Mouse (Mus musculus): ENCODE results near the gene Notch2. TPM values are rescaled to one million over a fixed set of nuclear protein-coding genes. Genes with fewer than 3 reads are reported as not detected.
A peak's percentile ranks its signal among the peaks of the same experiment; 100 is the strongest.

Notch2 gene
- polyA plus RNA-seq, 1 experiment from 2014 or later = 9.0 TPM

GRCm38 (mm10) chr3:98084061-98084655 lies 70.8 kb downstream of the Notch2 start:
- Histone ChIP-seq H3K27ac (replicated peaks) (peak overlapping the region; percentile 74), H3K4me2 (no peak overlapping the region), H3K4me3 (replicated peaks) (no peak overlapping the region), H3K36me3 (no peaks in the 10 kb centered on the region), H3K4me1 (peaks cover 34% of the 10 kb centered on the region), H3K9me3 (replicated peaks) (no peaks in the 10 kb centered on the region), H3K27me3 (replicated peaks) (no peaks in the 10 kb centered on the region), H3K9ac (replicated peaks) (no peak overlapping the region)
- 57% methylated on average over 8 of the region's 8 CpGs for WGBS
- ATAC-seq (ENCODE audit: low FRiP score) = peak; percentile 65

GRCm38 (mm10) chr3:98084870-98085269 lies 71.5 kb downstream of the Notch2 start:
- Histone ChIP-seq H3K27me3 (replicated peaks) (no peaks in the 10 kb centered on the region), H3K9ac (replicated peaks) (no peak overlapping the region), H3K36me3 (no peaks in the 10 kb centered on the region), H3K4me1 (peaks cover 41% of the 10 kb centered on the region), H3K4me2 (no peak overlapping the region), H3K9me3 (replicated peaks) (no peaks in the 10 kb centered on the region), H3K4me3 (replicated peaks) (no peak overlapping the region), H3K27ac (replicated peaks) (peak overlapping the region; percentile 10; the same call in 1 of the 2 replicates)
- 55% methylated on average over 13 of the region's 13 CpGs for WGBS
- ATAC-seq (ENCODE audit: low FRiP score) = no peak

- peak overlapping the region; percentile 49; the same call in 1 of the 2 replicates for H3K27ac ChIP-seq (replicated peaks)
Observed at GRCm38 (mm10) chr3:98085812-98086268, 72.5 kb downstream of the Notch2 start.

DNA sequence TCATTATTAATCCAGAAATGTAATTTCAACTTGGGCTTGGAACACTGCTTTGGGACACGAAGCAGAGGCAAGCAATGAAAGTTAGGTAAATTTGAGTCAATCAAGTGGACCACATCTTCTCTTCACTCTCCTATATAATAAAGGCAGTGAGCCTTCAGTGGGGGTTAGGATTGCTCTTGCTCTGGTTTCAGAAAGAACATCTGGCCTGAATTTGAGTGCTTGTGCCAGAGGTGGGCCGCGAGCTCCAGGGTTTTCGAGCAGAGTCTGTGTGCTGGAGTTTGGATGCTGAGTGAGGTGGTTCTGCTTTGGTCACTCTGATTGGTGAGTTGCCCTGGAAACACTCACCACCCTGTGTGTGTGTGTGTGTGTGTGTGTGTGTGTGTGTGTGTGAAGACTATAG lies 73.1 kb downstream of the Notch2 start:
- no peaks in the 10 kb centered on the region for H3K36me3 ChIP-seq
- no peak overlapping the region for H3K9ac ChIP-seq (replicated peaks)
- WGBS = 80% methylated on average over 4 of the region's 4 CpGs
- H3K4me1 ChIP-seq = peaks cover 46% of the 10 kb centered on the region
- H3K9me3 ChIP-seq (replicated peaks) = no peaks in the 10 kb centered on the region
- H3K27me3 ChIP-seq (replicated peaks) = no peaks in the 10 kb centered on the region
- no peak overlapping the region for H3K4me2 ChIP-seq
- H3K27ac ChIP-seq (replicated peaks) = no peak overlapping the region; the same call in 1 of the 2 replicates
- no peak overlapping the region for H3K4me3 ChIP-seq (replicated peaks)
- no peak for ATAC-seq (ENCODE audit: low FRiP score)

More at GRCm38 (mm10) chr3:98085812-98086268, 72.5 kb downstream of the Notch2 start:
- 0 out of 2 replicates have a peak, but pooled peaks have one; percentile 18 for ATAC-seq (ENCODE audit: low FRiP score)
- Histone ChIP-seq H3K4me2 (no peak overlapping the region), H3K27me3 (replicated peaks) (no peaks in the 10 kb centered on the region), H3K4me1 (peaks cover 46% of the 10 kb centered on the region), H3K36me3 (no peaks in the 10 kb centered on the region), H3K9me3 (replicated peaks) (no peaks in the 10 kb centered on the region), H3K4me3 (replicated peaks) (no peak overlapping the region), H3K9ac (replicated peaks) (no peak overlapping the region)
- 40% methylated on average over 5 of the region's 5 CpGs for WGBS

DNA sequence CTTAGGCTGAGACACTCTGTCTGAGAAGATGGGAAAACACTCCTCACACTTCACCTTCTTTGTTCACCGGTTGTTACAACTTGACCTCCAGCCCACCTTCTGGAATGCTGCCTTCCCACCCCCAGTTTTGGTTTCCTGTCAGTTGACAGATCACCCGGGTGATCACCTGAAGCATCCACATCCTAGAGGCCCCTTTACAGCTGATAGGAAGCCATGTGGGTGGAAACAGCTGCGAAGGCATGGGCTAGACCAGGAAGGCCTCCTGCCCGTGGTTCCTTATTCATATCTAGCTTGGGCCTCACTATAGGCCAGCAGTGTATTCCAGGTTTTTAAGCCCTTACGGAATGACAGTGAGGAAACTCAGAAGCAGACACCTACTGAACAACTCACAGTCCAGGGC lies 73.5 kb downstream of the Notch2 start:
- peaks cover 46% of the 10 kb centered on the region for H3K4me1 ChIP-seq
- no peak overlapping the region for H3K4me2 ChIP-seq
- no peak overlapping the region for H3K9ac ChIP-seq (replicated peaks)
- no peak overlapping the region for H3K4me3 ChIP-seq (replicated peaks)
- 83% methylated on average over 5 of the region's 5 CpGs for WGBS
- ATAC-seq (ENCODE audit: low FRiP score) = no peak
- H3K36me3 ChIP-seq = no peaks in the 10 kb centered on the region
- no peaks in the 10 kb centered on the region for H3K9me3 ChIP-seq (replicated peaks)
- no peaks in the 10 kb centered on the region for H3K27me3 ChIP-seq (replicated peaks)
- H3K27ac ChIP-seq (replicated peaks) = no peak overlapping the region

GRCm38 (mm10) chr3:98087551-98087950 lies 74.2 kb downstream of the Notch2 start:
- no peaks in the 10 kb centered on the region for H3K27me3 ChIP-seq (replicated peaks)
- 97% methylated on average over 3 of the region's 3 CpGs for WGBS
- no peak overlapping the region for H3K4me2 ChIP-seq
- H3K36me3 ChIP-seq = no peaks in the 10 kb centered on the region
- no peaks in the 10 kb centered on the region for H3K9me3 ChIP-seq (replicated peaks)
- no peak overlapping the region for H3K9ac ChIP-seq (replicated peaks)
- no peak overlapping the region for H3K4me3 ChIP-seq (replicated peaks)
- no peak overlapping the region for H3K27ac ChIP-seq (replicated peaks)
- H3K4me1 ChIP-seq = peaks cover 46% of the 10 kb centered on the region
- ATAC-seq (ENCODE audit: low FRiP score) = no peak

GRCm38 (mm10) chr3:98089702-98090101 lies 76.4 kb downstream of the Notch2 start:
- no peak overlapping the region for H3K4me2 ChIP-seq
- H3K27ac ChIP-seq (replicated peaks) = peak overlapping the region; percentile 63
- no peaks in the 10 kb centered on the region for H3K27me3 ChIP-seq (replicated peaks)
- peak; percentile 67 for ATAC-seq (ENCODE audit: low FRiP score)
- 74% methylated on average over 5 of the region's 5 CpGs for whole genome bisulfite sequencing
- H3K36me3 ChIP-seq = no peaks in the 10 kb centered on the region
- no peak overlapping the region for H3K4me3 ChIP-seq (replicated peaks)
- no peaks in the 10 kb centered on the region for H3K9me3 ChIP-seq (replicated peaks)
- no peak overlapping the region for H3K9ac ChIP-seq (replicated peaks)
- peaks cover 46% of the 10 kb centered on the region for H3K4me1 ChIP-seq

- Histone ChIP-seq H3K36me3 (no peaks in the 10 kb centered on the region), H3K27me3 (replicated peaks) (no peaks in the 10 kb centered on the region), H3K4me2 (no peak overlapping the region), H3K9me3 (replicated peaks) (no peaks in the 10 kb centered on the region), H3K9ac (replicated peaks) (no peak overlapping the region), H3K4me3 (replicated peaks) (no peak overlapping the region), H3K27ac (replicated peaks) (peak overlapping the region; percentile 63), H3K4me1 (peaks cover 42% of the 10 kb centered on the region)
- 79% methylated on average over 8 of the region's 8 CpGs for WGBS
- ATAC-seq (ENCODE audit: low FRiP score) = no peak; the same call in 1 of the 2 replicates
Observed at GRCm38 (mm10) chr3:98090129-98090528, 76.8 kb downstream of the Notch2 start.

- 88% methylated on average over 10 of the region's 10 CpGs for WGBS
- no peak for ATAC-seq (ENCODE audit: low FRiP score)
Observed at GRCm38 (mm10) chr3:98092680-98093370, 79.5 kb downstream of the Notch2 start.

GRCm38 (mm10) chr3:98093954-98094353 lies 80.6 kb downstream of the Notch2 start:
- WGBS = 47% methylated on average over 5 of the region's 5 CpGs
- Histone ChIP-seq H3K27ac (replicated peaks) (no peak overlapping the region), H3K9me3 (replicated peaks) (no peaks in the 10 kb centered on the region), H3K4me2 (no peak overlapping the region), H3K4me3 (replicated peaks) (no peak overlapping the region), H3K9ac (replicated peaks) (no peak overlapping the region), H3K4me1 (peaks cover 24% of the 10 kb centered on the region), H3K27me3 (replicated peaks) (no peaks in the 10 kb centered on the region), H3K36me3 (no peaks in the 10 kb centered on the region)
- no peak for ATAC-seq (ENCODE audit: low FRiP score)

More at GRCm38 (mm10) chr3:98092680-98093370, 79.5 kb downstream of the Notch2 start:
- Histone ChIP-seq H3K27ac (replicated peaks) (0 out of 2 replicates have a peak overlapping the region, but pooled peaks have one; percentile 2), H3K4me1 (peaks cover 26% of the 10 kb centered on the region), H3K9ac (replicated peaks) (no peak overlapping the region), H3K36me3 (no peaks in the 10 kb centered on the region), H3K4me3 (replicated peaks) (no peak overlapping the region), H3K9me3 (replicated peaks) (no peaks in the 10 kb centered on the region), H3K4me2 (no peak overlapping the region), H3K27me3 (replicated peaks) (no peaks in the 10 kb centered on the region)

GRCm38 (mm10) chr3:98094629-98095583 lies 81.6 kb downstream of the Notch2 start:
- no peaks in the 10 kb centered on the region for H3K27me3 ChIP-seq (replicated peaks)
- no peaks in the 10 kb centered on the region for H3K36me3 ChIP-seq
- no peak overlapping the region for H3K27ac ChIP-seq (replicated peaks)
- no peak for ATAC-seq (ENCODE audit: low FRiP score)
- H3K4me3 ChIP-seq (replicated peaks) = no peak overlapping the region
- no peak overlapping the region for H3K4me2 ChIP-seq
- no peak overlapping the region for H3K9ac ChIP-seq (replicated peaks)
- H3K4me1 ChIP-seq = peaks cover 15% of the 10 kb centered on the region
- H3K9me3 ChIP-seq (replicated peaks) = no peaks in the 10 kb centered on the region
- 79% methylated on average over 17 of the region's 17 CpGs for WGBS

All from neural tube, embryonic 15.5 days (tissue).